Comparison of ENCODE assay signal across 9 mouse cellular contexts in the genomic region with DNA sequence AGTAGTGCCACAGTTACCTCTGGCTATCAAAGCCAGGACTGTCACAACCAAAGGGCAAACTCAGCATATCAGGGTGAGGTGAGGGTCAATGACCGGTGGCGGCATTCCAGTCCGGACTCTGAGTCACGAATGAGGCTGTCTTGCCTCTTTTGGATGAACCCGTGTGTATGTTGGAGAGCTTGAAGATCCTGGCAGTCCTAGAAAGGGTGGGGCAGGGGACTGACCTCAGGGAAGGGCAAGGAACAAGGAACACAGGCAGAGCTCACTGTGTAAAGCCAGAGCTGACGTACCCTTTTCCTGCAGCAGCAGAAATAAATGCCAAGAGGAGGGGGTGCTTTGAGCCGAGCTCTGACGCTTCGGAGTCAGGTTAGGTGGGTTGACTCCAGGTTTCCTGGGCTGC. TPM values are rescaled to one million over a fixed set of nuclear protein-coding genes. Genes with fewer than 3 reads are reported as not detected.
DNase-seq lines count a peak whose midpoint lies in the region; ATAC-seq and TF ChIP-seq lines count a peak whose summit lies in the region.
"Had no signal": no experiment of that assay in that cellular context is flagged by ENCODE, and none has a peak within 500 bp of the region (broad histone marks: within the 10 kb centered on the region; RNA-seq: fewer than 3 reads in every experiment).

No protein-coding gene starts in this region.

- peak; percentile 61; the same call in 1 of the 2 replicates for ATAC-seq in stomach, embryonic 14.5 days (ENCODE audit: insufficient number of reproducible peaks, insufficient read depth, low FRiP score, low read depth)

- no peak for TF ChIP-seq CTCF in liver, adult 2 months (IDR thresholded peaks at IDR 0.05; ENCODE audit: low read depth, low read length)
- TF ChIP-seq CTCF in gastrocnemius, adult 2 months (IDR thresholded peaks at IDR 0.05) = no peak

- no peak overlapping the region for H3K4me3 ChIP-seq in liver, adult 2 months (ENCODE audit: insufficient read depth, low read depth, low read length)
- H3K4me3 ChIP-seq in gastrocnemius, adult 2 months = no peak overlapping the region
- no peak overlapping the region for H3K4me3 ChIP-seq in stomach, embryonic 14.5 days (ENCODE audit: low read depth, low read length)
- H3K4me3 ChIP-seq: megakaryocyte, embryonic 14.5 days had no signal

- DNase-seq in liver, adult 2 months (ENCODE audit: extremely low read depth, low read depth, low spot score) = peak; percentile 89
- no peak for DNase-seq in liver
- DNase-seq in gastrocnemius, adult 2 months = peak; percentile 79
- peak; percentile 44 for DNase-seq in kidney, postnatal 10 days
- no peak for DNase-seq in cerebellum, postnatal 14 days
- DNase-seq in cerebellum, adult 9-10 months = no peak
- no peak for DNase-seq in ovary, postnatal 10 days (ENCODE audit: low spot score)

- H3K9me3 ChIP-seq in stomach, embryonic 14.5 days (ENCODE audit: control insufficient read depth, low read depth, low read length) = no peaks in the 10 kb centered on the region
- H3K9me3 ChIP-seq: megakaryocyte, embryonic 14.5 days had no signal

- H3K9ac ChIP-seq in liver, adult 2 months (ENCODE audit: low read depth, low read length) = no peak overlapping the region
- H3K9ac ChIP-seq in stomach, embryonic 14.5 days (replicated peaks; ENCODE audit: low read depth, low read length) = no peak overlapping the region

- H3K4me2 ChIP-seq in stomach, embryonic 14.5 days (replicated peaks; ENCODE audit: low read depth, low read length) = no peak overlapping the region

- H3K79me2 ChIP-seq in liver, adult 2 months (ENCODE audit: control insufficient read depth, insufficient read depth, low read length) = no peaks in the 10 kb centered on the region

- no peaks in the 10 kb centered on the region for H3K36me3 ChIP-seq in liver, adult 2 months (ENCODE audit: control insufficient read depth, insufficient read depth, low read length)
- H3K36me3 ChIP-seq in stomach, embryonic 14.5 days (ENCODE audit: control insufficient read depth, insufficient read depth, low read length) = no peaks in the 10 kb centered on the region

- intact Hi-C loops in gastrocnemius, adult 2 months (cut with DNase I) = no loop called here

- no peaks in the 10 kb centered on the region for H3K27me3 ChIP-seq in liver, adult 2 months (ENCODE audit: control insufficient read depth, insufficient read depth, low read length)
- no peaks in the 10 kb centered on the region for H3K27me3 ChIP-seq in stomach, embryonic 14.5 days (ENCODE audit: control insufficient read depth, insufficient read depth, low read length)
- H3K27me3 ChIP-seq: megakaryocyte, embryonic 14.5 days had no signal

- no peak overlapping the region for H3K27ac ChIP-seq in liver, adult 2 months (replicated peaks; ENCODE audit: insufficient read depth, low read depth, low read length)
- peak overlapping the region; percentile 56 for H3K27ac ChIP-seq in gastrocnemius, adult 2 months
- no peak overlapping the region for H3K27ac ChIP-seq in stomach, embryonic 14.5 days (ENCODE audit: low read length)

- H3K4me1 ChIP-seq in liver, adult 2 months (ENCODE audit: control insufficient read depth, insufficient read depth, low read length) = peaks cover 3% of the 10 kb centered on the region
- no peaks in the 10 kb centered on the region for H3K4me1 ChIP-seq in stomach, embryonic 14.5 days (ENCODE audit: control insufficient read depth, insufficient read depth, low read length)

- TF ChIP-seq POLR2A in liver, adult 2 months (IDR thresholded peaks at IDR 0.05; ENCODE audit: extremely low read depth, insufficient read depth, low read length) = no peak

- WGBS in liver, adult 2 months = 5% methylated on average over 9 of the region's 9 CpGs
- WGBS in stomach, embryonic 14.5 days = 57% methylated on average over 9 of the region's 9 CpGs

RNA-seq across cellular contexts. Expression of a gene that starts 40.4 kb away (rescaled TPM):
- 7.8 and 11.2 TPM in 2 replicates for total RNA-seq in liver, adult 2 months (2014; rRNA removed)
- polyA plus RNA-seq in liver, adult 2 months (2012; rRNA removed) = 3.9 and 4.9 TPM in 2 replicates
- total RNA-seq in gastrocnemius, adult 2 months (2021) = 10 to 100 TPM in 1 of 2 experiments, 1 to 10 TPM in 1; 9.8 to 10.6 TPM
- polyA plus RNA-seq in stomach, embryonic 14.5 days (2014; fragmentation: Nextera tagmentation; extraction: Ambion mirVana) = 53.4 and 53.8 TPM in 2 replicates

Comparison
In these comparisons a context has a peak if more than half of its experiments do, and no peak if none do; other contexts are left out.
1. DNase-seq: peak in liver, adult 2 months (single experiment), gastrocnemius, adult 2 months (single experiment) and kidney, postnatal 10 days (single experiment); none in liver (single experiment), cerebellum, postnatal 14 days (0 of 2), cerebellum, adult 9-10 months (single experiment) and ovary, postnatal 10 days (single experiment).